Mouse (Mus musculus): ENCODE measurements around the gene Hist1h2bh. TPM values are rescaled to one million over a fixed set of nuclear protein-coding genes. Genes with fewer than 3 reads are reported as not detected.

Hist1h2bh gene
- polyA plus RNA-seq, 1 experiment from 2014 or later: not detected

DNA sequence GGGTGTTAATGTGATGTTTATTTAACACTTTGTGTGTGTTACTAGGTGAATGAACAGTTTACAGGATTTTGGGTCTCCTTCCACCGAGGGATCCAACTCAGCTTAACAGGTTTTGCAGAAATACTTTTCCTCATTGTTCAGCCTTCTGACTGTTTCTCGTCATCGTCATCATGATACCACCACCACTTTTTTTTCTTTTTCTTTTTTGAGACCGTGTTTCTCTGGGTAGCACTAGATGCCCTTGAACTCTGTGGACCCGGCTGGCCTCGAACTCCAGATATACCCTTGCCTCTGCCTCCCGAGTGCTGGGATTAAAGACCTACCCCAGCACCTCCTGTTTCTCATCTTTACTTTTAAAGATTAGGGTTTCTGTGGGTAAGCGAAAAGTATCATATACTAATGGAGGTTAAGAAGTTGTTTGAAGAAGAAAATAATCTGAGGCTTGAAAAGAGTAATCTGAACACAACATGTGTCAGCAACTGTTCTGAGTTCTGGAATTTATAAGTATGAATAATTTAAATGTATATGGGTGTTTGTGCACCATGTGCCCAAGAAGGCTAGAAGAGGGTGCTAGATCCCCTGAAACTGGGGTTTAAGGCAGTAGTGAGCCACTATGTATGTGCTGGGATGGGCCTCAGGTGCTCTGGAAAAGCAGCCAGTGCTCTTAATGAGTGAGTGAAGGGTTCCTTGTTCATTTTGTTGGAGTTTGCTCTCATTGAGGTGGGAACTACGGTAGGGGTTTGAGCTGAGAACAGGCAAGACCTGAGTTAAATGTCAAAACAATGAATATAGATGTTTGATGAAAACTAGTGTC lies 10.7 kb downstream of the Hist1h2bh start:
- DNase-seq (ENCODE audit: low spot score) (no peak), ATAC-seq (no peak)
- peak overlapping the region; percentile 55; the same call in 1 of the 2 replicates for H3K4me3 ChIP-seq (ENCODE audit: low read depth, low read length)
- WGBS: 11% methylated on average over 9 of the region's 9 CpGs
- no peaks in the 10 kb centered on the region for H3K27me3 ChIP-seq (replicated peaks; ENCODE audit: insufficient read depth, low read length)
- no peaks in the 10 kb centered on the region for H3K9me3 ChIP-seq (ENCODE audit: low read length)
- peak overlapping the region; percentile 97 for H3K27ac ChIP-seq (ENCODE audit: low read length)
- H3K4me1 ChIP-seq (ENCODE audit: insufficient read depth, low read depth, low read length): peaks cover 21% of the 10 kb centered on the region; the same call in 1 of the 2 replicates
- H3K9ac ChIP-seq (replicated peaks; ENCODE audit: low read depth): no peak overlapping the region
- no peaks in the 10 kb centered on the region for H3K36me3 ChIP-seq (ENCODE audit: insufficient read depth, low read length)
- H3K4me2 ChIP-seq (replicated peaks; ENCODE audit: low read depth, low read length): peak overlapping the region; percentile 64
- no peak for TF ChIP-seq EP300 (IDR thresholded peaks at IDR 0.05)

- TF ChIP-seq EP300 (IDR thresholded peaks at IDR 0.05) (peak; percentile 82), CTCF (IDR thresholded peaks at IDR 0.05) (no peak)
- H3K4me1 ChIP-seq (ENCODE audit: insufficient read depth, low read depth, low read length): peaks cover 19% of the 10 kb centered on the region; the same call in 1 of the 2 replicates
- H3K27me3 ChIP-seq (replicated peaks; ENCODE audit: insufficient read depth, low read length): no peaks in the 10 kb centered on the region
- H3K27ac ChIP-seq (ENCODE audit: low read length): peak within 1 kb of the TSS; percentile 97
- peak within 1 kb of the TSS; percentile 64 for H3K4me2 ChIP-seq (replicated peaks; ENCODE audit: low read depth, low read length)
- DNase-seq (ENCODE audit: low spot score) (peak; percentile 99), ATAC-seq (peak; percentile 86)
- H3K4me3 ChIP-seq (ENCODE audit: low read depth, low read length): peak within 1 kb of the TSS; percentile 55
- no peaks in the 10 kb centered on the region for H3K9me3 ChIP-seq (ENCODE audit: low read length)
- under 1% methylated on average over 52 of the region's 70 CpGs for WGBS
- no peaks in the 10 kb centered on the region for H3K36me3 ChIP-seq (ENCODE audit: insufficient read depth, low read length)
- peak within 1 kb of the TSS; percentile 77 for H3K9ac ChIP-seq (replicated peaks; ENCODE audit: low read depth)
These were observed 12.0 kb downstream of the Hist1h2bh start, which contains the start of gene Hist1h4h for GRCm38 (mm10) chr13:23530901-23531875. Hist1h4h (plus strand) TSS chr13:23531050.

- DNase-seq (ENCODE audit: low spot score): peak; percentile 83
- under 1% methylated on average over 20 of the region's 20 CpGs for WGBS
These were observed 12.9 kb downstream of the Hist1h2bh start for GRCm38 (mm10) chr13:23530181-23530900.

GRCm38 (mm10) chr13:23529480-23530165 lies 13.6 kb downstream of the Hist1h2bh start:
- H3K27me3 ChIP-seq (replicated peaks; ENCODE audit: insufficient read depth, low read length): no peaks in the 10 kb centered on the region
- H3K4me1 ChIP-seq (ENCODE audit: insufficient read depth, low read depth, low read length): peaks cover 14% of the 10 kb centered on the region; the same call in 1 of the 2 replicates
- 19% methylated on average over 2 of the region's 2 CpGs for WGBS
- H3K4me3 ChIP-seq (ENCODE audit: low read depth, low read length): peak overlapping the region; percentile 55
- H3K4me2 ChIP-seq (replicated peaks; ENCODE audit: low read depth, low read length): peak overlapping the region; percentile 64
- H3K9ac ChIP-seq (replicated peaks; ENCODE audit: low read depth): peak overlapping the region; percentile 77
- TF ChIP-seq EP300 (IDR thresholded peaks at IDR 0.05): no peak
- TF ChIP-seq CTCF (IDR thresholded peaks at IDR 0.05): no peak
- no peak for DNase-seq (ENCODE audit: low spot score)
- no peak for ATAC-seq
- H3K27ac ChIP-seq (ENCODE audit: low read length): peak overlapping the region; percentile 97; the same call in 1 of the 2 replicates
- H3K36me3 ChIP-seq (ENCODE audit: insufficient read depth, low read length): no peaks in the 10 kb centered on the region
- no peaks in the 10 kb centered on the region for H3K9me3 ChIP-seq (ENCODE audit: low read length)

More at GRCm38 (mm10) chr13:23530181-23530900, 12.9 kb downstream of the Hist1h2bh start:
- Histone ChIP-seq H3K4me1 (ENCODE audit: insufficient read depth, low read depth, low read length) (peaks cover 16% of the 10 kb centered on the region; the same call in 1 of the 2 replicates), H3K9ac (replicated peaks; ENCODE audit: low read depth) (peak overlapping the region; percentile 77), H3K27ac (ENCODE audit: low read length) (peak overlapping the region; percentile 97), H3K9me3 (ENCODE audit: low read length) (no peaks in the 10 kb centered on the region), H3K4me3 (ENCODE audit: low read depth, low read length) (peak overlapping the region; percentile 55), H3K27me3 (replicated peaks; ENCODE audit: insufficient read depth, low read length) (no peaks in the 10 kb centered on the region), H3K4me2 (replicated peaks; ENCODE audit: low read depth, low read length) (peak overlapping the region; percentile 64), H3K36me3 (ENCODE audit: insufficient read depth, low read length) (no peaks in the 10 kb centered on the region)
- no peak for TF ChIP-seq CTCF (IDR thresholded peaks at IDR 0.05)
- TF ChIP-seq EP300 (IDR thresholded peaks at IDR 0.05): peak; percentile 48
- ATAC-seq: peak; percentile 37

- Histone ChIP-seq H3K4me3 (ENCODE audit: low read depth, low read length) (no peak overlapping the region), H3K9me3 (ENCODE audit: low read length) (no peaks in the 10 kb centered on the region), H3K9ac (replicated peaks; ENCODE audit: low read depth) (no peak overlapping the region), H3K4me1 (ENCODE audit: insufficient read depth, low read depth, low read length) (peaks cover 10% of the 10 kb centered on the region; the same call in 1 of the 2 replicates), H3K27ac (ENCODE audit: low read length) (no peak overlapping the region), H3K36me3 (ENCODE audit: insufficient read depth, low read length) (no peaks in the 10 kb centered on the region), H3K4me2 (replicated peaks; ENCODE audit: low read depth, low read length) (no peak overlapping the region), H3K27me3 (replicated peaks; ENCODE audit: insufficient read depth, low read length) (no peaks in the 10 kb centered on the region)
- WGBS: 72% methylated on average over 5 of the region's 5 CpGs
- DNase-seq (ENCODE audit: low spot score) (no peak), ATAC-seq (no peak)
- TF ChIP-seq CTCF (IDR thresholded peaks at IDR 0.05) (no peak), EP300 (IDR thresholded peaks at IDR 0.05) (no peak)
These were observed 14.2 kb downstream of the Hist1h2bh start for GRCm38 (mm10) chr13:23529005-23529404.

Measured in lung, postnatal 0 days (tissue).